Mouse (Mus musculus) heart, adult 2 months (tissue): ENCODE results near the gene Fes.

ENCODE experiments used
- CTCF ChIP-seq: fragments of 200-600 bp; IDR thresholded peaks from 2 replicates; pipeline ENCODE4 v1.8.1; 2022; ENCODE audit warnings: antibody characterized with exemption, mild to moderate bottlenecking, moderate library complexity
- EP300 ChIP-seq: fragments of 200-500 bp; IDR thresholded peaks from 2 replicates; pipeline ENCODE4 v1.6.1; 2011; ENCODE audit warnings: low read depth, low read length, control low read depth; ENCODE audit not compliant: insufficient read depth
- POLR2A ChIP-seq: fragments of 200-500 bp; IDR thresholded peaks from 2 replicates; pipeline ENCODE4 v1.6.1; 2011; ENCODE audit warnings: mild to moderate bottlenecking, low read depth, low read length, control low read depth; ENCODE audit not compliant: insufficient read depth

DNA sequence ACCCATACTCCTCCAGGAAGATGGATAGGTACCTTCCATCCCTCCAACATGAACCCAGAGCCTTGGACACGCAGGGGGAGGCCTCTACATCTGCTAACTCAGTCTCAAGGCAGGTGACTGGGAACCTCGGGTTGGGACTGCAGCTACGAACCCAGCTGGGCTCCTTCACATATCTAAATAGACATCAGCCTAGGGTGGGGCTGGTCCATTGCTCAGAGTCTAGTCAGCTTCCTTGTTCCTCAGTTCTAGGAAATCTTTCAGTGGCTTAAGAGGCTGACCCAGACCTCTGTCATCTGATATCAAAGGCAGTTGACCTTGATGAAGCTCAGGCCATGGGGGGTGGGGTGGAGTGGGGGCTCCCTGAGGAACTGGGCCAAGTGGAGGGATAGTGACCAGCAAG lies 31.5 kb upstream of the Fes start:
- TF ChIP-seq POLR2A (no peak), CTCF (no peak), EP300 (no peak)
